Mouse (Mus musculus) cerebellum, postnatal 36 days (tissue): Measurements from ENCODE around the gene Efhd2.

ENCODE experiments used
- DNase-seq, 2 experiments: peaks; one replicate each; pipeline ENCODE4 v3.0.0; 2021 to 2022; ENCODE audit warnings: mixed read lengths in 2 of 2

Efhd2 gene

GRCm38 (mm10) chr4:141879875-141880274, 5.2 kb upstream of the Efhd2 start:
- no peak for DNase-seq

DNA sequence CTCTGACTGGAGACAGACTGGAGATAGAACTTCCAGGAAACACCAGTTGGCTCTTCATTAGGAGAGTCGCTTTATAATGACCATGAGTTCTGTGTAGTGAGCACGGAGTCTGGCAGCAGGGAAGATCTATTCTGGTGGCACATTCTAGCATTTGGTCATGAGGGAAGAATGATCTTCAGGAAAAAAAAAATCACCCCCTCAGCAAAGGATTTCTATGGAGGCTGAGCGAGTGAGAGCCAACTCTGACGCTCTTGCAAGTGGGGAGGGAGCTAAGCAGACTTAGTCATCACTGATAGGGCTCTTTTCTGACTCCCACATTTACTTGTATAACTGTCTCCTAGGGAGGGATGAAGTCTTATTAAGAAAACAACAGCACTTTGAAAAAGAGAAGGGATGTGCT, 4.4 kb upstream of the Efhd2 start:
- DNase-seq = no peak

DNA sequence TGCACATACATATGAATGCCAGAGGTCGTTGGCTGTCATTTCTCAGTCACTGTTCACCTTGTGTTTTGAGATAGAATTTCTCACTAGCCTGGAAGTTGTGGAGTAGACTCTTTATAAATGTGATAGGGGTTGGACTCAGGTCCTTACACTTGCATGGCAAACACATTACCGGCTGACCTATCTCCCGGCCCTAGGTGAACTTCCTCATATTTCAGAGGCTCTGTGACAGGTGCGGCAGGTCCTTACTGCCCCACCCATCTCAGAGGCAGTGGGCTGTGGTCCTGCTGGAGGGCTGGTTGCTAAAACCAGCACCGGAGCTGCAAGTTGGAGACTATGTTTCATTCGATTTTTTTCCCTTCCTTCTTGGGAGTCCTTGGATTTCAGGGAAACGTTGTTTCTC, 3.9 kb upstream of the Efhd2 start:
- no peak for DNase-seq

GRCm38 (mm10) chr4:141875481-141876108, 875 bp upstream of the Efhd2 start:
- DNase-seq = no peak

DNA sequence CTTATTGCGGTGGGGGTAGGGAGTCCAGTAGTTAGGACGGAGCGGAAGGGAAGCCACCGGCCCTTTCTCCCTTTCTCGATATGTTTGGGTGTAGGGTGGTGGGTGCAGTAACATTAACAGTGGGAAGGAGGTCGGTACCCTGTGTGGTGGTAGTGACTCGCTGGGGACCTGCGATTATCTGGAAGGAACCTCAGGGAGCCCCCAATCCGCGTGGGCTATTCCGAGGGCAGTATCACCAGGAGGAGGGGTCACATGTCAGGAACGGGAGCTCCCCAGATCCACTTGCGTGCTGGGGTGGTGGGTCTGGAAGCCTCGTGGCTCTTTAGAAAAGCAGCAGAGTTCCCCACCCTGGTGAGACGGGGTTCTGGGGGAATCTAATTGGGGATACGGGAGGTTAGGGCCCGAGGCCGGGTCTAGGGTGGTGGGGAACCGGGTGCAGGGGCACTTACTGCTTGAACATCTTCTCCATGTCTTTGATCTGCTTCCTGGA, 564 bp downstream of the Efhd2 start:
- no peak for DNase-seq

DNA sequence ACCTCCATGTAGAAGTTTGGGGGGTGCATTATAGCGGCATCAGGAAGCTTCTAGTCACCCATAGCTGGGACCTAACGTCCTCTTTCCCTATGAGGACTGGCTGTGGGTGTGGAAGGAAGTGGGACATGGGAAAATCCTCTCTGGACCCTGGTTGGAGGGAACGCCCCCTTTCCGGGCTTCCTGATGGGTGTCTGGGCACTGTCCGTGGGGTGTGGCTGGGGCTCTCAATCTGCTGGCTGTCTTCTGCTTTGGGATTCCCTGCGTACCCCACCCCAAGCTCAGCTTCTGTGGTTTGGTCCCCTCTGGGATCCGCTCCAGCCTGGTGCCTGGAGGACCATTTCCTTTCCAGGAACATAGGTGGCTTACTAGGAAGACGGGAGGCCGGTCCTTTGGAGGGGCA, 1.7 kb downstream of the Efhd2 start:
- no peak for DNase-seq

GRCm38 (mm10) chr4:141871909-141872308, 2.8 kb downstream of the Efhd2 start:
- peak; percentile 60 to 69 for DNase-seq

DNA sequence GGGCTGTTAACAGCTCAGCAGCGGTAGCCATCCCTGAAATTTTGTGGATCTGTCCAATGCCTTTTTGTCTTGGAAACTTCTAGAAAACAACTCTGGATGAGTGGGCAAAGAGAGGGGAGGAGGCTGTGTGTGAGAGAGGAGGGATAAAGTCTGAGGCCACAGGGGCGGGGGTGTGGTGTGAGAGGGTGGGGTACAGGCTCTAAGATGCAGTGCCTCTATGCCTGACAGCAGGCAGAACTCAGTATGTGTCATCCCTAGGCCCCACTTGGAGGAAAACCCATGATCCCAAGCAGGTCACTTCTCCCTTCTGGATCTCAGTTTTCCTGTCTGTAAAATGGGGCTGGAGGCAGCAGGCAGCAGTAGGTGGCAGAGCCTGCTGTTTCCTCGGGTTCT, 3.4 kb downstream of the Efhd2 start:
- no peak for DNase-seq

- DNase-seq = peak; percentile 50 to 58
Measured at GRCm38 (mm10) chr4:141870666-141871332, 3.9 kb downstream of the Efhd2 start.

GRCm38 (mm10) chr4:141869436-141870215, 5.1 kb downstream of the Efhd2 start:
- no peak for DNase-seq

DNA sequence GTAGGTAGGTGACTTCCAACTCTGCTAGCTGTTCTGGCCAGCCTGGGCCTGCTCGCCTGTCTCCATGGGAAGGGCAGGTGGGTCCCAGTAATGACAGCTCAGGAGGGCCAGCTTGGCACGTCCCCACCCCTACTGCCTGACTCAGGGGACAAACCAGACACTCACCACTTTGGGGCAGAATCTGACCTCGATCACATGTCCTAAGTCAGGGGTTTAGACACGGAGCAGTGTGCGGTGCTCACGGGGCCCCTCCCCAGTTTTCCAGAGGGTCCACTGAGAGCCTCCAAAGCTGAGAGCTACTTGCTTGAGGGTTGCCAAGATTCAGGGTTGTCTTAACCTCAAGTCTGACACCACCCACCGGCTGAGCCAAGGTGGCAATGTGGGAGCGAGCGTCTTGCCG, 6.7 kb downstream of the Efhd2 start:
- no peak for DNase-seq

DNA sequence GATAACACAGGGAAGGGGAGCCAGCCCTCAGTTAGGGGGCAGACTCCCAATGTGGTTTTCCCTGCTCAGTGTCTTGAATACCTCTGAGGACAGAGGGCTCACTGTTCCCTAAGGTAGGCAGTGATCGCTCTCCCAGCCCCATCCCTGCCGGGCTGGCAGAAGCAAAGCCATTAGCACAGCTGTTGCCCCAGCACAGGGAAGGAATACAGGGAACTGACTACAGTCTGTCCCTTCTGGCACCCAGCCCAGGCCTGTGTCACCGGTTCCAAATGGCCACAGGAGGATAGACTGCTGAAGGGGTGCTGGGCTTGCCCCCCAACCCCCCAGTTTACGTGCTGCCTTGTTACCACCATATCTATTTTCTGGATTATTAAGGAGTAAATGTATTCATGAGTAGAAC, 7.2 kb downstream of the Efhd2 start:
- peak in 1 of 2 experiments; percentile 62 for DNase-seq

GRCm38 (mm10) chr4:141866933-141867490, 7.7 kb downstream of the Efhd2 start:
- no peak for DNase-seq

DNA sequence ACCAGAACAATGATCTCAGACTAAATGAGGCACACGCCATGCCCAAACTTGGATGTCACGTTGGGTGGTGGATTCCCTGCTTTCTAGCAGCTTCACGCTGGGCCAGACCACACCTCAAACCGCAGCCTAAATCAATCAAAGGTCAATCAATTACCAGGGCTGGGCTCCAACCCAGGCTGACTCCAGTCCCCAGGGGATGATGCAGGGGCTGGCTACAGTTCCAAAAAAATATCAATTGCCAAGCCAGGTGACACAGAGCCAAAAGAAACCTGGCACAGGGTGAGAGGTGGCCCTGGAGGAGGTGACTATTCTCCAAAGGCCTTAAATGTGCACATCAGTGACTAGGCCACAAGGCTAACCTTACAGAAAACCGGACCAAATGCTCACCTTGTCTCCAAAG, 9.1 kb downstream of the Efhd2 start:
- no peak for DNase-seq

DNA sequence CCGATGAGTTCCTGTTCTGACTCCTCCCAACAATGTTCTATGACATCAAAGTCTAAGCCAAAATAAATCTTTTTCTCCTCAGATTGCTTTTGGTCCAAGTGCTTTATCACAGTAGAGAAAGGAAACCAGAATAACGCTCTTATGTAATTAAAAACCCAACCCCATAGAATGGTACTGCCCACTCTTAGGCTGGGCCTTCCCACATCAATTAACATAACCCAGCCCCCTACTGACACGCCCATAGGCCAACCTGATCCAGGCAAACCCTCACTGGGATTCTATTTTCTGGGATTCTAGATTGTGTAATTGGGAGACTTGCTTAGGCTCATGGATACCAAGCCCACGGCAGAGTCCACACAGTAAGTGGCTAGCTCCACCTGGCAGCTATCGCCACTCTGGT, 9.7 kb downstream of the Efhd2 start:
- DNase-seq = no peak

- DNase-seq = no peak
Measured at GRCm38 (mm10) chr4:141864506-141864905, 10.2 kb downstream of the Efhd2 start.

- no peak for DNase-seq
Measured at GRCm38 (mm10) chr4:141863726-141864280, 10.9 kb downstream of the Efhd2 start.

DNA sequence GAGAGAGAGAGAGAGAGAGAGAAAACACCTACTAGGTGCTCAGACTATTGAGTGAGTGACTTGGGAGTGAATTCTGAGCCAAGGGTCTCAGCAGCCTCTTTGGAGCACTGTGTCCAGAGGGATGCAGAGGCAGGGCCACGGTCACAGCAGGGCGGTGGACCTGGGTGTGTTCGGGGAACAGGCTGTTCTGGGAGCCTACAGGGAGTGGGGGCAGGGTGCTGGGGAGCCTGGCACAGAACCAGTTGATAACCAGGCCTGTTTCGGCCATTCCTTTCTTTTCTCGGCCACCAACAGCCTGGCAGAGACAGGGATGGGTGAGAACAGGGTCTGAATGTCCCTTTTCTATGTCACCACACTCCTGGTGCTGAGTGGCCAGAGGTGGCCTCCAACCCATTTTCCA, 11.9 kb downstream of the Efhd2 start:
- DNase-seq = no peak

DNA sequence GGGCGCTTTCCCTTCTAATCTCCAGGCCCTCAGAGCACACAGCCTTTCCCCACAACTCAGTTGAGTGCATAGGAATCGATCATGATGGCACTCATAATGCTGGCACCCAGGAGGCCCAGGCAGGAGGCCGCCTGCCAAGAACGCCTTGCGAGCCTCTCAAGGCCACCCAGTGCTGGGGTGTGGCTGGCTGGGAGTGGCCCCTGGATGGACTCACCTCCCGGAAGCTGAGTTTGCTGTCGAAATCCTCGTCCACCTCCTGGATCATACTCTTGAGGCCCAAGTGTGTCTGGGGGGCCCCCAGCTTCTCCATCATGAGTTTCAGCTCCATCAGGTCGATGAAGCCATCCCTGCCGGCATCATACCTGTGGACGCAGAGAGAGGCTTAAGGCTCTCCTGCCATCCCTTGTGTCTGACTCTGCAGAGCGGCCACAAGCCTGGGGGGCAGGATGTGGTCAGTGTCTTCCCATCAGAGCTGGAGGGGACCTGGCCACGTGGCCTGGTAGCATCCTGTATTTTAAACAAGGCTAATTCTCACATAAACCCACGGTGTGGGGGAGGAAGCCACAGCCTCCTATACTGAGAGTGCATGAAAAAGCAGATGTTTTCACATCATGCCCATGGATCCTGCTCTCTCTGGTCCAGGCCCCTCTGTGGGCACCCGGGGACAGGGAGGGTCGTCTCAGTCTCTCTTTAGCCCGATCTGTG, 13.0 kb downstream of the Efhd2 start:
- DNase-seq = no peak

DNA sequence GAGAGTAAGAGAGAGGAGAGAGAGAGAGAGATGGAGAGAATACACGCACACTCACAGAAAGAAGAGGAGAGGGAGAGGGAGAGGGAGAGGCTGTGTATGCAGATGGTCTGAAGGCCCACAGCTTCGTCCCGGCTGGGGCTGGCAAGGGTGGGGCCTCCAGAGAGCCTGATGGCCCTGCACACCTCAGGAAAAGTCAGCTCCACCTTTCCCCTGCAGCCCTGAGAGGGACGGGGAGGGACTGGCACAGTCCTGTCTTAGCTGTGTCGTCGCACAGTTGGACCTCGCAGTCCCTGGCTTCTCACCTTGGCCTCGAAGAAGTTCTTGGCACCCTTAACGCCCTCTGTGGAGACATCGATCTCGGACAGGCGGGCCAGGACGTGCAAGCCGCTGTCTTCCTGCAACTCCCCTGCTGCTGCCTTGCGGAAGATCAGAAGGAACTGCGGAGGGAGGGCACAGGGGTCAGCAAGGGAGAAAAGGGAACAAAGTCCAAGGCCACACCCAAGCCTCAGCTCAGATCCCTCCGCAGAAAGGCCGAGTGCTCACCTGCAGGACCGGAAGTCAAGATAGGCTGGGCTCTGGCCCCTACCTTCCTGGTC, 14.4 kb downstream of the Efhd2 start:
- DNase-seq = no peak

DNA sequence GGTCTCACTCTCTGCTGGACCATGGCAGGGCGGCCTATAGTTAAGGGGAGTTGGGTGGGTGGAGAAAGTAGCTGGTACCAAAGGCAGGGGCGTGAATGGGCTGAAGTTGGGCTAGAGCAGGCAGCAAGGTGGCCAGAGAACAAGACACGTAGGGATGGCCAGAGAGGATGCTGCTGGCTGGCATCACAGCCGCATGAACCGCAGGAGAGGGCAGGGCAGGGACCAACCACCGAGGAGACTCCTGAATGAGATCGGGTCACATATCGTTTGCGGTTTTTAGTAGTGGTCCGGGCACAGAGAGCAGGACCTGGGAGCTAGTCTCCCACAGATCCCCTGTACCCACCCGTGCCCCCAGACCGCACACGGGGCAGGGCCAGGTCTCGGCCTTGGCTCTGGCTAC, 15.4 kb downstream of the Efhd2 start:
- DNase-seq = no peak

DNA sequence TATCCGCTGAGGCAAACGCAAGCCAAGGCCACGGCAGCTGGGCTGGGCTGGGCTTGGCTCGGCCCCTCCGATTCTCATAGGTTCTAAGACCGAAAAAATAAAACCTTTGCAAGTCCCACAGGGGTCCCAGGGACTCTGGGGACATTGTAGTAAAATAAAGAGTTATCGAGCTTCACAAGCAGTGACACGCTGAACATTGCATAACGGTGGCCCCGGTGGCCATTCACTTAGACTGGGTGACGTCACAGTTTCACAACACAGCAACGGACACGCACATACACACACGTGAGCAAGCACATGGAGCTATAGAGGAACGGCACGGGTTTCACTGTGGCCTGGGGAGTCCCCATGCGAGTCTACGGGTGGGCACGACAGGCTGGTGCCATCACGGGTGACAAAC, 16.2 kb downstream of the Efhd2 start:
- no peak for DNase-seq
